Mouse (Mus musculus) A20 (cell line): ENCODE results near the gene Slc46a3.

ENCODE experiments used
- DNase-seq: peaks from one replicate; pipeline ENCODE4 v3.0.0-alpha.2; 2011; ENCODE audit warnings: low read depth, low spot score

Gene Slc46a3

GRCm38 (mm10) chr5:147845319-147845718 is 49.3 kb downstream of the Slc46a3 start:
- no peak for DNase-seq

- no peak for DNase-seq
Observed at GRCm38 (mm10) chr5:147843340-147843739, 51.3 kb downstream of the Slc46a3 start.

- DNase-seq: no peak
Observed at GRCm38 (mm10) chr5:147839418-147839817, 55.2 kb downstream of the Slc46a3 start.

DNA sequence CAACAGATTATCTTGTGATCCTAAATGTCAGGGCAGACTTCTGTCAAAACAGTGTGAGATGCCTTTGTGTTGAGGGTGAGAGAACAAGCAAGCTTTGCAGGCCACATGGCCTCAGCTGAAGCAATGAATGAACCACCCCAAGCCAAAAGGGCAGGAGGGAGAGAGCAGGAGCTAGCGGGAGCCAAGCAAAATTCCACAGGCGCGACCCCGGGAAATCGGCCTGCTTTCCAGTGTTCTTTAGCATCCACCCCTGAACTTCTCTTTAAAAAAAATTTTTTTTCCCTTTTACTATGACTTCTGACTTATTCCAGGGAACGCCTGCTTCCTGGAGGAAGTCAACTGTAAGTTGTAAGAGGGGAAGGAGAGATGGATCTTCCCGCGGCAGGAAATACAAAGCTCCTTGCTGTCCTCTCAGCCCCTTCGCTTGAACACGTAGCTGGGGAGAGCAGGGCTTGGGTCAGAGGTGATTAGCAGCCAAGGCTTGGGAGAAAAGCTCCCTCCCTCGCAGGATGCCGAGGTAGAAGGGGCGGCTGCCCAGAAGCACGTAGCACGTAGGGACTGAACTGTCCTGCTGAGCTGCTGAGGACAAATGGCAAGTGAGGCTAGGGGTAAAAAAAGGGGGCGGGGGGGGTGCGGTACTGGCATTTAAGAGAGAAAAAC is 59.6 kb downstream of the Slc46a3 start:
- no peak for DNase-seq

DNA sequence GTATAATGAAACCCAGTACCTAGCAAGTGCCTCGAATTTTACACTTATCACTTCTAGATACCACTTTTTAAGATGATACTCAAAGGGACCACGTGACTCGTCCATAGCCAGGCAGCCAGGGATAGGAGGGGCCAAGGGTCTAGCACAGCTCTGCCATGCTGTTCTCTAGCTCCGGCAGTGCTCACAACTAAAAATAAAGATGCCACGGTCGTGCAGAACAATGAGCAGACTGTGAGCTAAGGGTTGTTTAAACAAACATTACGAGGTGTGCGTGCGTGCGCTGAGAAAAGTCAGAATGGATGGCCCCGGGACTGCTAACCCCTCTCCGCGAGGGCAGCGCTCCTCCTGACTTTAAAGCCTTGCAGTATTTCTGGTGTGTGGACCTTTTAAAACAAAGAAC is 61.8 kb downstream of the Slc46a3 start:
- no peak for DNase-seq

GRCm38 (mm10) chr5:147828846-147829245 is 65.8 kb downstream of the Slc46a3 start:
- no peak for DNase-seq
